Mouse (Mus musculus): ENCODE data around the gene Prrg4. TPM values are rescaled to one million over a fixed set of nuclear protein-coding genes. Genes with fewer than 3 reads are reported as not detected.
"Not testable (repeated sequence)": the region's sequence is repeated elsewhere in the genome, so short reads cannot be mapped to it uniquely, and the experiment has no call there.

Gene Prrg4
- polyA plus RNA-seq, 1 experiment from 2014 or later, result 1.7 TPM

DNA sequence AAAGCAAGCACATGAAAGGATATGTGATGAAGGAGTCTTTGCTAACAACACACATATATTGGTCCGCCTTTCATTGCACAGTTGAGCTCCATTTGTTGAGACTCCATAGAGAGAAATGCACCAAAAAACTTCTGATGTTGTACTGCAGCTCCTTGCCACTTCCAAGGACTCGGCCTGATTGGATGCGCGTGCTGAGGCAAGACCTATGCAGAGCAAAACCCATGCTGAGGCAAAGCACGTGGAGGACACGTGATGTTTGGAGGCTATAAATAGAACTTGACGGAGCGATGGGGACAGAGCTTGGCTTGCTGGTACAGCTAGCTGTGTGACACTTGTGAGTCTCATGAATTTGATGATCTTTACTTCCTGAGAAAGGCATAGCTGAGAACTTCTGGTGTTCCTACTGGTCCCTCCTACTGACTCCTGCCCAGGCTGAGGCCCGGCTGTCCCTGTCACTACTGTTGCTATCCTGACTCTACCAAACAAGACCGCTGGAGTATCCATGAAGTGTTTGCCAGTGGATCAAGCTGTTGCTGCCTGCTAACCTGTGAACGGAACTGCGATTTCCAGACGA, 17.7 kb upstream of the Prrg4 start, which contains the start of gene Ccdc73:
Ccdc73 (plus strand) TSS at position 524 of the 574 bp plus-strand sequence.
- WGBS, result 77% methylated on average over 13 of the region's 13 CpGs

GRCm38 (mm10) chr2:104864176-104864860, 14.6 kb upstream of the Prrg4 start:
- no peak for TF ChIP-seq EP300 (IDR thresholded peaks at IDR 0.05)
- no peak for TF ChIP-seq CTCF (IDR thresholded peaks at IDR 0.05)
- Histone ChIP-seq H3K9ac (replicated peaks; ENCODE audit: low read depth) (no peak overlapping the region), H3K27ac (ENCODE audit: low read length) (no peak overlapping the region), H3K4me3 (ENCODE audit: low read depth, low read length) (no peak overlapping the region), H3K4me2 (replicated peaks; ENCODE audit: low read depth, low read length) (no peak overlapping the region), H3K27me3 (replicated peaks; ENCODE audit: insufficient read depth, low read length) (no peaks in the 10 kb centered on the region), H3K4me1 (ENCODE audit: insufficient read depth, low read depth, low read length) (no peaks in the 10 kb centered on the region), H3K36me3 (ENCODE audit: insufficient read depth, low read length) (no peaks in the 10 kb centered on the region), H3K9me3 (ENCODE audit: low read length) (no peaks in the 10 kb centered on the region)
- ATAC-seq (no peak), DNase-seq (ENCODE audit: low spot score) (no peak)
- 75% methylated on average over 4 of the region's 4 CpGs for WGBS

More for the DNA sequence above, 17.7 kb upstream of the Prrg4 start, which contains the start of gene Ccdc73:
- Histone ChIP-seq H3K4me2 (replicated peaks; ENCODE audit: low read depth, low read length) (no peak within 1 kb of the TSS), H3K36me3 (ENCODE audit: insufficient read depth, low read length) (no peaks in the 10 kb centered on the region), H3K9ac (replicated peaks; ENCODE audit: low read depth) (no peak within 1 kb of the TSS), H3K9me3 (ENCODE audit: low read length) (no peaks in the 10 kb centered on the region), H3K27me3 (replicated peaks; ENCODE audit: insufficient read depth, low read length) (no peaks in the 10 kb centered on the region), H3K4me3 (ENCODE audit: low read depth, low read length) (no peak within 1 kb of the TSS), H3K4me1 (ENCODE audit: insufficient read depth, low read depth, low read length) (no peaks in the 10 kb centered on the region), H3K27ac (ENCODE audit: low read length) (no peak within 1 kb of the TSS)
- no peak for DNase-seq (ENCODE audit: low spot score)
- ATAC-seq, result no peak
- TF ChIP-seq EP300 (IDR thresholded peaks at IDR 0.05) (no peak), CTCF (IDR thresholded peaks at IDR 0.05) (no peak)

DNA sequence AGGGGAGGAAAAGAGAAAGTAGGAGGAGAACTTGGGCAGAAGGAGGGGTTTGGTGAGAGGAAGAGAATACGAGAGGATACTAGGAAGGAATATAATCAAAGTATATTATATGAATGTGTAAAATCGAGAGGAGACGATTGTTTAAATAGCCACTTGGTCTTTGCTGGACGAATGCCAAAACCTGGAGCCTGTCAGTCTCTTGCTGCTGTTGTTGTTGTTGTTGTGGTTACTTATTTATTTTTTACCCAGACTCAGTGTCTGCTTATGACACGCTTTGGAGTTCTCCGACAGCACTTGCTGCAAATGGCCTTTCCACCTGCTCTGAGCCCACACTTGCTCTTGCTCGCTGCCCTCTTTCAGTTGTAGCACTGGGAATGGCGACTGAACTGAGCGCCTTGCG, 10.8 kb upstream of the Prrg4 start:
- Histone ChIP-seq H3K27me3 (replicated peaks; ENCODE audit: insufficient read depth, low read length) (no peaks in the 10 kb centered on the region), H3K4me3 (ENCODE audit: low read depth, low read length) (no peak overlapping the region), H3K36me3 (ENCODE audit: insufficient read depth, low read length) (no peaks in the 10 kb centered on the region), H3K27ac (ENCODE audit: low read length) (no peak overlapping the region), H3K9me3 (ENCODE audit: low read length) (no peaks in the 10 kb centered on the region), H3K4me1 (ENCODE audit: insufficient read depth, low read depth, low read length) (no peaks in the 10 kb centered on the region), H3K9ac (replicated peaks; ENCODE audit: low read depth) (no peak overlapping the region), H3K4me2 (replicated peaks; ENCODE audit: low read depth, low read length) (no peak overlapping the region)
- DNase-seq (ENCODE audit: low spot score), result no peak
- TF ChIP-seq CTCF (IDR thresholded peaks at IDR 0.05) (no peak), EP300 (IDR thresholded peaks at IDR 0.05) (no peak)
- ATAC-seq, result no peak
- 64% methylated on average over 10 of the region's 10 CpGs for WGBS

DNA sequence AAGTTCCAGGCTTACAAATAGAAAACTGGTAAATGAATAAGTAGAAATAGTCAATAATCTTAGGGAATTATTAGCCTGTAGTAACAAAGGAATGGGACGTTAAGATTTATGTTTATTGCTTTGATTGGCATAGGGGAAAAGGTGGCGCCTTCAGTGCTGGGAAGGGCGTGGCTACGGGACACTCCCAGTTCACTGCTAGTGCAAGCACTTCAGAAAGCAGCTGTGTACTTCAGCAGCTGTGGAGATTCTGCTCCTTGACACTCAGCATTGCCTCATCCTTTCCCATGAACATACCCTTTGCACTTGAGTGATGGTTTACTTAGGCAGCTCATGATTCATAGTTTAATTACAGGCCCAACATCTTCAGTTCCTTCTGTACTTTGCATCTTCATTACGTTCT, 9.4 kb upstream of the Prrg4 start:
- 64% methylated on average over 5 of the region's 5 CpGs for WGBS
- no peak for DNase-seq (ENCODE audit: low spot score)
- H3K27me3 ChIP-seq (replicated peaks; ENCODE audit: insufficient read depth, low read length), result no peaks in the 10 kb centered on the region
- no peaks in the 10 kb centered on the region for H3K9me3 ChIP-seq (ENCODE audit: low read length)
- TF ChIP-seq EP300 (IDR thresholded peaks at IDR 0.05), result no peak
- TF ChIP-seq CTCF (IDR thresholded peaks at IDR 0.05), result no peak
- H3K4me3 ChIP-seq (ENCODE audit: low read depth, low read length), result no peak overlapping the region
- no peak for ATAC-seq
- no peak overlapping the region for H3K9ac ChIP-seq (replicated peaks; ENCODE audit: low read depth)
- H3K27ac ChIP-seq (ENCODE audit: low read length), result no peak overlapping the region
- no peaks in the 10 kb centered on the region for H3K36me3 ChIP-seq (ENCODE audit: insufficient read depth, low read length)
- H3K4me2 ChIP-seq (replicated peaks; ENCODE audit: low read depth, low read length), result no peak overlapping the region
- H3K4me1 ChIP-seq (ENCODE audit: insufficient read depth, low read depth, low read length), result no peaks in the 10 kb centered on the region

GRCm38 (mm10) chr2:104858083-104858482, 8.4 kb upstream of the Prrg4 start:
- not testable (repeated sequence) for H3K9me3 ChIP-seq (ENCODE audit: low read length); H3K36me3 ChIP-seq (ENCODE audit: insufficient read depth, low read length); H3K27me3 ChIP-seq (replicated peaks; ENCODE audit: insufficient read depth, low read length); H3K4me1 ChIP-seq (ENCODE audit: insufficient read depth, low read depth, low read length); H3K4me2 ChIP-seq (replicated peaks; ENCODE audit: low read depth, low read length); H3K4me3 ChIP-seq (ENCODE audit: low read depth, low read length); DNase-seq (ENCODE audit: low spot score); ATAC-seq; H3K9ac ChIP-seq (replicated peaks; ENCODE audit: low read depth); H3K27ac ChIP-seq (ENCODE audit: low read length)
- 92% methylated on average over 3 of the region's 3 CpGs for WGBS

DNA sequence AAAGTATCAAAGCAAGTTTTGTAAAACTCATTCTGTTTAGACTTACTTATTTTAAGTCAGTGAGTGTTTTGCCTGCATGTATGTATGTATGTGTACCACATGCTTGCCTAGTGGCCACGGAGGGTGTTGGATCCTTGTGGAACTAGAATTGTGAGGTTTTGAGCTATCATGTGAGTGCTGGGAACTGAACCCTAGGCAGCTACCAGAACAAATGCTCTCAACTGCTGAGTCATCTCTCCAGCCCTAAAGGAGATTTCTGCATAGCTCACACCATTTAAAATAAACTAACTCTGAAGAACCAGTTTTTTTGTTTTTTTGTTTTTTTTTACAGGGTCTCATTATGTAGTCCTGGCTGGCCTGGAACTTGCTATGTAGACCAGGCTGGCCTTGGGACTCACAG, 6.5 kb upstream of the Prrg4 start:
- no peak for DNase-seq (ENCODE audit: low spot score)

More for the DNA sequence above, 6.5 kb upstream of the Prrg4 start:
- Histone ChIP-seq H3K27ac (ENCODE audit: low read length) (no peak overlapping the region), H3K4me3 (ENCODE audit: low read depth, low read length) (no peak overlapping the region), H3K9ac (replicated peaks; ENCODE audit: low read depth) (no peak overlapping the region), H3K27me3 (replicated peaks; ENCODE audit: insufficient read depth, low read length) (no peaks in the 10 kb centered on the region), H3K4me2 (replicated peaks; ENCODE audit: low read depth, low read length) (no peak overlapping the region), H3K36me3 (ENCODE audit: insufficient read depth, low read length) (no peaks in the 10 kb centered on the region), H3K9me3 (ENCODE audit: low read length) (no peaks in the 10 kb centered on the region), H3K4me1 (ENCODE audit: insufficient read depth, low read depth, low read length) (no peaks in the 10 kb centered on the region)
- no peak for ATAC-seq
- TF ChIP-seq CTCF (IDR thresholded peaks at IDR 0.05), result no peak
- TF ChIP-seq EP300 (IDR thresholded peaks at IDR 0.05), result no peak
- WGBS, result 44% methylated on average over 1 of the region's 1 CpGs

Measured in lung, postnatal 0 days (tissue).